Mouse (Mus musculus) liver, embryonic 12.5 days (tissue): ENCODE results near the gene Six3. TPM values are rescaled to one million over a fixed set of nuclear protein-coding genes. Genes with fewer than 3 reads are reported as not detected.

Source experiments
- ATAC-seq: fragments of 200-750 bp; cut with Nextera tagmentation; 2 replicates; pipeline ENCODE4 v1.8.0; 2017; ENCODE audit warnings: moderate number of reproducible peaks, mild to moderate bottlenecking, moderate library complexity
- H3K27ac ChIP-seq: fragments of 300-500 bp; sonication (generic); 2 replicates; pipeline ENCODE4 v1.5.1; 2016; ENCODE audit warnings: mild to moderate bottlenecking
- H3K27me3 ChIP-seq: fragments of 300-500 bp; sonication (generic); replicated peaks from 2 replicates; pipeline ENCODE4 v1.6.1; 2016; ENCODE audit warnings: mild to moderate bottlenecking, moderate library complexity
- H3K36me3 ChIP-seq: fragments of 300-500 bp; sonication (generic); 2 replicates; pipeline ENCODE4 v1.6.1; 2016; ENCODE audit warnings: mild to moderate bottlenecking, moderate library complexity
- H3K4me1 ChIP-seq: fragments of 300-500 bp; sonication (generic); 2 replicates; pipeline ENCODE4 v1.6.1; 2016
- H3K4me2 ChIP-seq: fragments of 300-500 bp; sonication (generic); 2 replicates; pipeline ENCODE4 v1.6.1; 2016; ENCODE audit warnings: mild to moderate bottlenecking, moderate library complexity
- H3K4me3 ChIP-seq: fragments of 300-500 bp; sonication (generic); 2 replicates; pipeline ENCODE4 v1.5.1; 2016; ENCODE audit warnings: mild to moderate bottlenecking, moderate library complexity
- H3K9ac ChIP-seq: fragments of 300-500 bp; sonication (generic); 2 replicates; pipeline ENCODE4 v1.6.1; 2016; ENCODE audit warnings: mild to moderate bottlenecking, moderate library complexity
- H3K9me3 ChIP-seq: fragments of 300-500 bp; sonication (generic); replicated peaks from 2 replicates; pipeline ENCODE4 v1.6.1; 2016; ENCODE audit warnings: mild to moderate bottlenecking, moderate library complexity
- WGBS: fragments of 180-500 bp; shearing (Covaris S2); methylation state at CpG from one replicate; pipeline ENCODE4 v1.1.7; 2016; ENCODE audit not compliant: insufficient replicate concordance; 5-methylcytosine and 5-hydroxymethylcytosine counted together
- polyA plus RNA-seq: library from polyadenylated mRNA; unstranded; fragments of >200 nt; fragmentation: Nextera tagmentation; extraction: Ambion mirVana; gene quantifications from 2 replicates; pipeline ENCODE4 v1.2.1, GENCODE M21; 2016

Gene Six3
- polyA plus RNA-seq, 1 experiment from 2014 or later = not detected

GRCm38 (mm10) chr17:85599520-85599919 is 13.9 kb upstream of the Six3 start:
- ATAC-seq = no peak
- H3K4me3 ChIP-seq = no peak overlapping the region
- no peak overlapping the region for H3K9ac ChIP-seq
- whole genome bisulfite sequencing = 53% methylated on average over 9 of the region's 9 CpGs
- H3K4me1 ChIP-seq = no peaks in the 10 kb centered on the region
- H3K4me2 ChIP-seq = no peak overlapping the region
- H3K27me3 ChIP-seq = peaks cover 74% of the 10 kb centered on the region
- H3K9me3 ChIP-seq = no peaks in the 10 kb centered on the region
- no peaks in the 10 kb centered on the region for H3K36me3 ChIP-seq
- H3K27ac ChIP-seq = no peak overlapping the region

- WGBS = 6% methylated on average over 3 of the region's 3 CpGs
Measured at GRCm38 (mm10) chr17:85606463-85606862, 6.9 kb upstream of the Six3 start.

GRCm38 (mm10) chr17:85607556-85608365 is 5.6 kb upstream of the Six3 start:
- Histone ChIP-seq H3K9me3 (no peaks in the 10 kb centered on the region), H3K27ac (no peak overlapping the region), H3K4me1 (no peaks in the 10 kb centered on the region), H3K36me3 (no peaks in the 10 kb centered on the region), H3K4me2 (no peak overlapping the region), H3K4me3 (no peak overlapping the region), H3K9ac (no peak overlapping the region), H3K27me3 (peaks cover 88% of the 10 kb centered on the region)
- no peak for ATAC-seq
- WGBS = 3% methylated on average over 41 of the region's 41 CpGs

More at GRCm38 (mm10) chr17:85606463-85606862, 6.9 kb upstream of the Six3 start:
- H3K36me3 ChIP-seq = no peaks in the 10 kb centered on the region
- H3K4me1 ChIP-seq = no peaks in the 10 kb centered on the region
- H3K4me3 ChIP-seq = no peak overlapping the region
- no peak for ATAC-seq
- no peak overlapping the region for H3K4me2 ChIP-seq
- peaks cover 86% of the 10 kb centered on the region for H3K27me3 ChIP-seq
- H3K9ac ChIP-seq = no peak overlapping the region
- no peak overlapping the region for H3K27ac ChIP-seq
- H3K9me3 ChIP-seq = no peaks in the 10 kb centered on the region

- Histone ChIP-seq H3K27me3 (peaks cover 88% of the 10 kb centered on the region), H3K36me3 (no peaks in the 10 kb centered on the region), H3K9me3 (no peaks in the 10 kb centered on the region), H3K4me2 (no peak overlapping the region), H3K4me3 (no peak overlapping the region), H3K27ac (no peak overlapping the region), H3K4me1 (no peaks in the 10 kb centered on the region), H3K9ac (no peak overlapping the region)
- no peak for ATAC-seq
- 3% methylated on average over 42 of the region's 42 CpGs for WGBS
Measured at GRCm38 (mm10) chr17:85608366-85609093, 4.9 kb upstream of the Six3 start.

GRCm38 (mm10) chr17:85609094-85609425 is 4.3 kb upstream of the Six3 start:
- Histone ChIP-seq H3K9me3 (no peaks in the 10 kb centered on the region), H3K4me2 (no peak overlapping the region), H3K27me3 (peaks cover 92% of the 10 kb centered on the region), H3K27ac (no peak overlapping the region), H3K4me3 (no peak overlapping the region), H3K4me1 (no peaks in the 10 kb centered on the region), H3K36me3 (no peaks in the 10 kb centered on the region), H3K9ac (no peak overlapping the region)
- ATAC-seq = no peak
- WGBS = 5% methylated on average over 13 of the region's 13 CpGs

- H3K4me1 ChIP-seq = no peaks in the 10 kb centered on the region
- 5% methylated on average over 13 of the region's 13 CpGs for WGBS
- no peak overlapping the region for H3K4me3 ChIP-seq
- no peak overlapping the region for H3K4me2 ChIP-seq
- no peaks in the 10 kb centered on the region for H3K36me3 ChIP-seq
- H3K9ac ChIP-seq = no peak overlapping the region
- H3K9me3 ChIP-seq = no peaks in the 10 kb centered on the region
- no peak for ATAC-seq
- peaks cover 92% of the 10 kb centered on the region for H3K27me3 ChIP-seq
- H3K27ac ChIP-seq = no peak overlapping the region
Measured at GRCm38 (mm10) chr17:85609621-85610392, 3.6 kb upstream of the Six3 start.

- Histone ChIP-seq H3K27ac (no peak overlapping the region), H3K9ac (no peak overlapping the region), H3K4me1 (no peaks in the 10 kb centered on the region), H3K4me2 (no peak overlapping the region), H3K9me3 (no peaks in the 10 kb centered on the region), H3K36me3 (no peaks in the 10 kb centered on the region), H3K27me3 (peaks cover 92% of the 10 kb centered on the region), H3K4me3 (no peak overlapping the region)
- ATAC-seq = no peak
- 5% methylated on average over 11 of the region's 11 CpGs for WGBS
Measured at GRCm38 (mm10) chr17:85610393-85611115, 2.9 kb upstream of the Six3 start.

- 6% methylated on average over 19 of the region's 19 CpGs for WGBS
- Histone ChIP-seq H3K27ac (no peak overlapping the region), H3K36me3 (no peaks in the 10 kb centered on the region), H3K4me3 (no peak overlapping the region), H3K27me3 (peaks cover 96% of the 10 kb centered on the region), H3K9ac (no peak overlapping the region), H3K9me3 (no peaks in the 10 kb centered on the region), H3K4me2 (no peak overlapping the region), H3K4me1 (no peaks in the 10 kb centered on the region)
- no peak for ATAC-seq
Measured at GRCm38 (mm10) chr17:85611521-85612515, 1.6 kb upstream of the Six3 start.

GRCm38 (mm10) chr17:85612526-85613265 is 712 bp upstream of the Six3 start:
- WGBS = 1% methylated on average over 31 of the region's 31 CpGs
- no peaks in the 10 kb centered on the region for H3K9me3 ChIP-seq
- H3K4me2 ChIP-seq = no peak overlapping the region
- no peak for ATAC-seq
- no peak overlapping the region for H3K9ac ChIP-seq
- no peak overlapping the region for H3K4me3 ChIP-seq
- no peaks in the 10 kb centered on the region for H3K4me1 ChIP-seq
- no peaks in the 10 kb centered on the region for H3K36me3 ChIP-seq
- no peak overlapping the region for H3K27ac ChIP-seq
- H3K27me3 ChIP-seq = peaks cover 100% of the 10 kb centered on the region

GRCm38 (mm10) chr17:85614011-85614721 is 758 bp downstream of the Six3 start:
- H3K4me1 ChIP-seq = 0 out of 2 replicates have a peak, but pooled peaks cover 4% of the 10 kb centered on the region
- peaks cover 100% of the 10 kb centered on the region for H3K27me3 ChIP-seq
- ATAC-seq = no peak
- H3K4me3 ChIP-seq = no peak overlapping the region
- H3K27ac ChIP-seq = no peak overlapping the region
- no peaks in the 10 kb centered on the region for H3K36me3 ChIP-seq
- WGBS = 4% methylated on average over 30 of the region's 30 CpGs
- no peaks in the 10 kb centered on the region for H3K9me3 ChIP-seq
- no peak overlapping the region for H3K4me2 ChIP-seq
- H3K9ac ChIP-seq = no peak overlapping the region
